Mouse (Mus musculus) right cerebral cortex, adult 18-20 months (tissue): ENCODE data around the gene Trpm5.

Source experiments
- DNase-seq: peaks from one replicate; pipeline ENCODE4 v3.0.0; 2022; ENCODE audit warnings: mixed read lengths

Trpm5 gene

GRCm38 (mm10) chr7:143036787-143037186 is 57.7 kb downstream of the Trpm5 start:
- DNase-seq = no peak

GRCm38 (mm10) chr7:143034519-143035450 is 59.7 kb downstream of the Trpm5 start:
- DNase-seq = no peak

- DNase-seq = no peak
Measured at GRCm38 (mm10) chr7:143034112-143034511, 60.3 kb downstream of the Trpm5 start.

GRCm38 (mm10) chr7:143033581-143033980 is 60.9 kb downstream of the Trpm5 start:
- no peak for DNase-seq

GRCm38 (mm10) chr7:143031816-143032215 is 62.6 kb downstream of the Trpm5 start:
- no peak for DNase-seq

GRCm38 (mm10) chr7:143027196-143027595 is 67.2 kb downstream of the Trpm5 start:
- no peak for DNase-seq

GRCm38 (mm10) chr7:143025496-143025895 is 68.9 kb downstream of the Trpm5 start:
- DNase-seq = no peak

GRCm38 (mm10) chr7:143024293-143024692 is 70.1 kb downstream of the Trpm5 start:
- DNase-seq = no peak

GRCm38 (mm10) chr7:143023499-143023898 is 70.9 kb downstream of the Trpm5 start:
- no peak for DNase-seq

- no peak for DNase-seq
Measured at GRCm38 (mm10) chr7:143021356-143022164, 72.9 kb downstream of the Trpm5 start.

- no peak for DNase-seq
Measured at GRCm38 (mm10) chr7:143020764-143021163, 73.7 kb downstream of the Trpm5 start.

GRCm38 (mm10) chr7:143020040-143020439 is 74.4 kb downstream of the Trpm5 start:
- no peak for DNase-seq
